Mouse (Mus musculus): ENCODE data around the gene Lmx1b. TPM values are rescaled to one million over a fixed set of nuclear protein-coding genes. Genes with fewer than 3 reads are reported as not detected.
A peak's percentile ranks its signal among the peaks of the same experiment; 100 is the strongest.

Lmx1b gene
- total and polyA plus RNA-seq, 3 experiments, result not detected

GRCm38 (mm10) chr2:33604846-33605486 is 35.3 kb downstream of the Lmx1b start:
- H3K27me3 ChIP-seq (replicated peaks), result peaks cover 62% of the 10 kb centered on the region
- H3K36me3 ChIP-seq (replicated peaks in 1 of 2; ENCODE audit: control insufficient read depth in 1 of 2, insufficient read depth in 1 of 2, low read length in 1 of 2), result no peaks in the 10 kb centered on the region
- H3K4me3 ChIP-seq (replicated peaks in 1 of 3; ENCODE audit: low read depth in 2 of 3, low read length in 2 of 3, poor library complexity in 1 of 3), result no peak overlapping the region
- no peaks in the 10 kb centered on the region for H3K79me2 ChIP-seq (replicated peaks; ENCODE audit: control insufficient read depth, extremely low read depth, insufficient read depth, poor library complexity, severe bottlenecking)
- peaks cover 0 to 35% of the 10 kb centered on the region in 2 experiments; a peak in 2 of 4 replicates for H3K4me1 ChIP-seq (ENCODE audit: control insufficient read depth in 1 of 2, insufficient read depth in 2 of 2)
- no peak overlapping the region for H3K4me2 ChIP-seq (ENCODE audit: insufficient read depth, low read depth, poor library complexity, severe bottlenecking)
- no peak overlapping the region for H3K9ac ChIP-seq (ENCODE audit: insufficient read depth, low read depth)
- DNase-seq (ENCODE audit: extremely low read depth), result no peak
- 0 out of 2 replicates have a peak, but pooled peaks have one; percentile 11 for TF ChIP-seq ETS1 (conservative IDR thresholded peaks at IDR 0.05; ENCODE audit: low read depth, low read length)
- TF ChIP-seq KAT2A (IDR thresholded peaks at IDR 0.05; ENCODE audit: insufficient replicate concordance, low read length), result no peak
- no peaks in the 10 kb centered on the region for H3K9me3 ChIP-seq (replicated peaks; ENCODE audit: low read length)
- in situ Hi-C loops (cut with MboI; ENCODE audit: low pct_ligation_motif_present, low pct_unique_long_range_greater_than_20kb, low sequenced_read_pairs) (no loop called here), dilution Hi-C loops (cut with MboI; ENCODE audit: extremely low pct_ligation_motif_present, extremely low pct_unique_long_range_greater_than_20kb, low sequenced_read_pairs) (no loop called here)
- no peak overlapping the region for H3K27ac ChIP-seq (ENCODE audit: insufficient read depth, low read depth)

GRCm38 (mm10) chr2:33600520-33600919 is 39.8 kb downstream of the Lmx1b start:
- dilution Hi-C loops (cut with MboI; ENCODE audit: extremely low pct_ligation_motif_present, extremely low pct_unique_long_range_greater_than_20kb, low sequenced_read_pairs), result no loop called here
- no peak overlapping the region for H3K27ac ChIP-seq (ENCODE audit: insufficient read depth, low read depth)
- in situ Hi-C loops (cut with MboI; ENCODE audit: low pct_ligation_motif_present, low pct_unique_long_range_greater_than_20kb, low sequenced_read_pairs), result no loop called here
- H3K79me2 ChIP-seq (replicated peaks; ENCODE audit: control insufficient read depth, extremely low read depth, insufficient read depth, poor library complexity, severe bottlenecking), result no peaks in the 10 kb centered on the region
- H3K27me3 ChIP-seq (replicated peaks), result peaks cover 32% of the 10 kb centered on the region
- no peak overlapping the region for H3K9ac ChIP-seq (ENCODE audit: insufficient read depth, low read depth)
- no peaks in the 10 kb centered on the region for H3K9me3 ChIP-seq (replicated peaks; ENCODE audit: low read length)
- DNase-seq (ENCODE audit: extremely low read depth), result no peak
- no peak overlapping the region for H3K4me3 ChIP-seq (replicated peaks in 1 of 3; ENCODE audit: low read depth in 2 of 3, low read length in 2 of 3, poor library complexity in 1 of 3)
- TF ChIP-seq CTCF (conservative IDR thresholded peaks at IDR 0.05 in 1 of 2, IDR thresholded peaks at IDR 0.05 in 1 of 2; ENCODE audit: low read depth in 2 of 2, low read length in 2 of 2) (peak; percentile 50 to 51), SMC3 (IDR thresholded peaks at IDR 0.05; ENCODE audit: low read depth, low read length) (peak; percentile 22; the same call in 1 of the 2 replicates), PAX5 (IDR thresholded peaks at IDR 0.05; ENCODE audit: low read length) (no peak), POLR2AphosphoS2 (IDR thresholded peaks at IDR 0.05; ENCODE audit: low read depth, low read length) (no peak)
- no peaks in the 10 kb centered on the region for H3K36me3 ChIP-seq (replicated peaks in 1 of 2; ENCODE audit: control insufficient read depth in 1 of 2, insufficient read depth in 1 of 2, low read length in 1 of 2)
- H3K4me2 ChIP-seq (ENCODE audit: insufficient read depth, low read depth, poor library complexity, severe bottlenecking), result no peak overlapping the region
- peaks cover 0 to 31% of the 10 kb centered on the region in 2 experiments; a peak in 2 of 4 replicates for H3K4me1 ChIP-seq (ENCODE audit: control insufficient read depth in 1 of 2, insufficient read depth in 2 of 2)

- H3K4me2 ChIP-seq (ENCODE audit: insufficient read depth, low read depth, poor library complexity, severe bottlenecking), result no peak overlapping the region
- H3K36me3 ChIP-seq (replicated peaks in 1 of 2; ENCODE audit: control insufficient read depth in 1 of 2, insufficient read depth in 1 of 2, low read length in 1 of 2), result no peaks in the 10 kb centered on the region
- H3K27ac ChIP-seq (ENCODE audit: insufficient read depth, low read depth), result no peak overlapping the region
- peaks cover 25 to 36% of the 10 kb centered on the region in 2 experiments for H3K4me1 ChIP-seq (ENCODE audit: control insufficient read depth in 1 of 2, insufficient read depth in 2 of 2)
- peaks cover 19% of the 10 kb centered on the region for H3K27me3 ChIP-seq (replicated peaks)
- H3K9ac ChIP-seq (ENCODE audit: insufficient read depth, low read depth), result no peak overlapping the region
- H3K4me3 ChIP-seq (replicated peaks in 1 of 3; ENCODE audit: low read depth in 2 of 3, low read length in 2 of 3, poor library complexity in 1 of 3), result no peak overlapping the region
- no peaks in the 10 kb centered on the region for H3K79me2 ChIP-seq (replicated peaks; ENCODE audit: control insufficient read depth, extremely low read depth, insufficient read depth, poor library complexity, severe bottlenecking)
- no peaks in the 10 kb centered on the region for H3K9me3 ChIP-seq (replicated peaks; ENCODE audit: low read length)
- dilution Hi-C loops (cut with MboI; ENCODE audit: extremely low pct_ligation_motif_present, extremely low pct_unique_long_range_greater_than_20kb, low sequenced_read_pairs), result no loop called here
- TF ChIP-seq ETS1 (conservative IDR thresholded peaks at IDR 0.05; ENCODE audit: low read depth, low read length) (no peak), MYC (IDR thresholded peaks at IDR 0.05; ENCODE audit: low read depth, low read length) (no peak), ZC3H11A (IDR thresholded peaks at IDR 0.05; ENCODE audit: low read depth, low read length) (no peak), CTCF (conservative IDR thresholded peaks at IDR 0.05 in 1 of 2, IDR thresholded peaks at IDR 0.05 in 1 of 2; ENCODE audit: low read depth in 2 of 2, low read length in 2 of 2) (no peak)
- in situ Hi-C loops (cut with MboI; ENCODE audit: low pct_ligation_motif_present, low pct_unique_long_range_greater_than_20kb, low sequenced_read_pairs), result no loop called here
- no peak for DNase-seq (ENCODE audit: extremely low read depth)
Observed at GRCm38 (mm10) chr2:33597384-33597783, 42.9 kb downstream of the Lmx1b start.
